Mouse (Mus musculus): ENCODE results near the gene Sox6. TPM values are rescaled to one million over a fixed set of nuclear protein-coding genes. Genes with fewer than 3 reads are reported as not detected.

Sox6 gene
- polyA plus RNA-seq, 1 experiment from 2014 or later, result 62.9 TPM

GRCm38 (mm10) chr7:115979813-115980512 lies 58.6 kb downstream of the Sox6 start:
- Histone ChIP-seq H3K27ac (peak overlapping the region; percentile 73), H3K4me2 (peak overlapping the region; percentile 43), H3K4me1 (replicated peaks) (peaks cover 29% of the 10 kb centered on the region), H3K4me3 (replicated peaks) (no peak overlapping the region), H3K36me3 (no peaks in the 10 kb centered on the region), H3K9me3 (replicated peaks) (no peaks in the 10 kb centered on the region), H3K27me3 (no peaks in the 10 kb centered on the region), H3K9ac (peak overlapping the region; percentile 18; the same call in 1 of the 2 replicates)
- ATAC-seq (ENCODE audit: low read depth), result peak; percentile 97
- WGBS (ENCODE audit: insufficient replicate concordance), result 53% methylated on average over 5 of the region's 5 CpGs
- peak; percentile 7 for DNase-seq

DNA sequence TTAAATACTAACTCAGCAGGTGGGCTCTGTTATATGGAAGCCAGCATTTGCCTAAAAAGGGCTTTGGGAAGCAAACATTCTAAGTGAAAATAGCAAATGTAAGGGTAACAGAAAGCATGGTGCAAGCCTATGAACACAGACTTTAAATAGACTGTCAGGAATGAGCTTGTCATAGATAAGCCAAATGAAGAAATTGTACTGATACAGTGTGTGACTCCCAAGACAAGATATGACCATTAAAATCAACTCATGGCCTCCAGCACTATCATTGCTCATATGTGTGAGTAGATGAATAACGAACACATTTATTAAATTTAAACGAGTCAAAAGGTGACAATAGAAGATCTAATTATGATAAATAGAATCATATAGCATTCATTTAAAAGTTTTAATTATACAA lies 64.1 kb downstream of the Sox6 start:
- no peak for DNase-seq

DNA sequence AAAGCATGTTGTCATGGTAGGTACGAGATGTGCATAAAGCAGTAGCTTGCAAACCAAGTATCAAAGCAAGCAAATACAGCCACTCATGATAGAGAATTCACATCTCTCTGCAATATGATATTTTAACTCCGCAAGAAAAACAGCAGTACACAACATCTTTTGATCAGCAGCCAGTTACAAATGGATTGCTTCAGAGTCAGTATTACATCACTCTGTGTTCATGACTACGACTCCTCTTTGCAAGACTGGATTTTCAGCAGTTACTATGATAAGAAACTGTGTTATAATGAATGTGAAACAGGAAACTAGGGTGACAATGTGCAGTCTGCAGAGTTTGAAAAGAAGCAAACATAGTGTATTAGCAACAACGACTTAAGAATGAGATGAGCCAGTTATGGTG lies 71.4 kb downstream of the Sox6 start:
- 68% methylated on average over 4 of the region's 4 CpGs for WGBS (ENCODE audit: insufficient replicate concordance)
- Histone ChIP-seq H3K4me1 (replicated peaks) (0 out of 2 replicates have a peak, but pooled peaks cover 5% of the 10 kb centered on the region), H3K9me3 (replicated peaks) (no peaks in the 10 kb centered on the region), H3K4me3 (replicated peaks) (no peak overlapping the region), H3K27me3 (no peaks in the 10 kb centered on the region), H3K9ac (no peak overlapping the region), H3K36me3 (no peaks in the 10 kb centered on the region), H3K27ac (no peak overlapping the region), H3K4me2 (no peak overlapping the region)
- no peak for DNase-seq
- no peak for ATAC-seq (ENCODE audit: low read depth)

More for the DNA sequence above, 64.1 kb downstream of the Sox6 start:
- Histone ChIP-seq H3K4me1 (replicated peaks) (peaks cover 24% of the 10 kb centered on the region), H3K27me3 (no peaks in the 10 kb centered on the region), H3K36me3 (no peaks in the 10 kb centered on the region), H3K4me3 (replicated peaks) (no peak overlapping the region), H3K27ac (no peak overlapping the region), H3K9ac (no peak overlapping the region), H3K9me3 (replicated peaks) (no peaks in the 10 kb centered on the region), H3K4me2 (no peak overlapping the region)
- WGBS (ENCODE audit: insufficient replicate concordance), result 39% methylated on average over 2 of the region's 2 CpGs
- peak; percentile 78 for ATAC-seq (ENCODE audit: low read depth)

GRCm38 (mm10) chr7:115966181-115966580 lies 72.4 kb downstream of the Sox6 start:
- DNase-seq, result no peak
- no peaks in the 10 kb centered on the region for H3K27me3 ChIP-seq
- no peak overlapping the region for H3K4me3 ChIP-seq (replicated peaks)
- WGBS (ENCODE audit: insufficient replicate concordance), result 45% methylated on average over 4 of the region's 4 CpGs
- H3K9ac ChIP-seq, result no peak overlapping the region
- 0 out of 2 replicates have a peak, but pooled peaks cover 5% of the 10 kb centered on the region for H3K4me1 ChIP-seq (replicated peaks)
- no peak overlapping the region for H3K27ac ChIP-seq
- H3K9me3 ChIP-seq (replicated peaks), result no peaks in the 10 kb centered on the region
- no peak overlapping the region for H3K4me2 ChIP-seq
- no peaks in the 10 kb centered on the region for H3K36me3 ChIP-seq
- no peak for ATAC-seq (ENCODE audit: low read depth)

DNA sequence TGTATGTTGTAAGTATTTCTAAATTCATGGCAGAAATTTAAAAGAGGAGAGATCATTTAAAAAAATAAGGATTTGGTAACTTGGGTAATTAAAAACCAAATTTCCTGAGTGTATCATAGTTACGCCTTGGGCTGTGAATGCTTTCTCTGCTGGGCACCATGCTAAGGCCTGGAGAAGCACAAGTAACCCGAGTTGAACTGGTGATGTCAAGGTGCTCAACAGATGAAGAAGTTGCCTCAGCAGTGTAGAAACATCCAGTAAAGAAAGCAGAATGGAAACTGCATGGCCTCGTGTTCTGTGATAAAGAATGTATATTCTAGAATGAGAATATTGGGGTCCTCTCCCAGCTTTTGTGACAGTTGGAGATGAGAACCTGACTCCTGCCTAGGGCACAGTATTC lies 85.5 kb downstream of the Sox6 start:
- H3K9ac ChIP-seq, result no peak overlapping the region

GRCm38 (mm10) chr7:115952235-115952634 lies 86.4 kb downstream of the Sox6 start:
- Histone ChIP-seq H3K4me2 (peak overlapping the region; percentile 28), H3K36me3 (no peaks in the 10 kb centered on the region), H3K4me1 (replicated peaks) (peaks cover 47% of the 10 kb centered on the region), H3K27ac (peak overlapping the region; percentile 92), H3K4me3 (replicated peaks) (no peak overlapping the region), H3K9ac (peak overlapping the region; percentile 14; the same call in 1 of the 2 replicates), H3K27me3 (no peaks in the 10 kb centered on the region), H3K9me3 (replicated peaks) (no peaks in the 10 kb centered on the region)
- ATAC-seq (ENCODE audit: low read depth), result peak; percentile 88
- DNase-seq, result peak; percentile 34
- 11% methylated on average over 3 of the region's 3 CpGs for WGBS (ENCODE audit: insufficient replicate concordance)

More for the DNA sequence above, 85.5 kb downstream of the Sox6 start:
- DNase-seq (no peak), ATAC-seq (ENCODE audit: low read depth) (no peak)
- 76% methylated on average over 3 of the region's 3 CpGs for WGBS (ENCODE audit: insufficient replicate concordance)
- H3K27ac ChIP-seq, result peak overlapping the region; percentile 92
- H3K27me3 ChIP-seq, result no peaks in the 10 kb centered on the region
- no peaks in the 10 kb centered on the region for H3K9me3 ChIP-seq (replicated peaks)
- peaks cover 44% of the 10 kb centered on the region for H3K4me1 ChIP-seq (replicated peaks)
- no peak overlapping the region for H3K4me3 ChIP-seq (replicated peaks)
- no peaks in the 10 kb centered on the region for H3K36me3 ChIP-seq
- no peak overlapping the region for H3K4me2 ChIP-seq

- Histone ChIP-seq H3K9me3 (replicated peaks) (no peaks in the 10 kb centered on the region), H3K36me3 (no peaks in the 10 kb centered on the region), H3K27ac (peak overlapping the region; percentile 92), H3K4me2 (peak overlapping the region; percentile 23), H3K9ac (peak overlapping the region; percentile 49; the same call in 1 of the 2 replicates), H3K4me3 (replicated peaks) (no peak overlapping the region), H3K27me3 (no peaks in the 10 kb centered on the region), H3K4me1 (replicated peaks) (peaks cover 47% of the 10 kb centered on the region)
- ATAC-seq (ENCODE audit: low read depth) (peak; percentile 92), DNase-seq (peak; percentile 36)
- WGBS (ENCODE audit: insufficient replicate concordance), result 27% methylated on average over 4 of the region's 4 CpGs
Observed at GRCm38 (mm10) chr7:115951689-115952088, 86.9 kb downstream of the Sox6 start.

GRCm38 (mm10) chr7:115947916-115948315 lies 90.7 kb downstream of the Sox6 start:
- Histone ChIP-seq H3K36me3 (no peaks in the 10 kb centered on the region), H3K27ac (no peak overlapping the region), H3K27me3 (no peaks in the 10 kb centered on the region), H3K4me2 (no peak overlapping the region), H3K4me3 (replicated peaks) (no peak overlapping the region), H3K4me1 (replicated peaks) (peaks cover 25% of the 10 kb centered on the region), H3K9ac (no peak overlapping the region), H3K9me3 (replicated peaks) (no peaks in the 10 kb centered on the region)
- WGBS (ENCODE audit: insufficient replicate concordance), result 74% methylated on average over 2 of the region's 2 CpGs
- ATAC-seq (ENCODE audit: low read depth), result no peak
- DNase-seq, result no peak

DNA sequence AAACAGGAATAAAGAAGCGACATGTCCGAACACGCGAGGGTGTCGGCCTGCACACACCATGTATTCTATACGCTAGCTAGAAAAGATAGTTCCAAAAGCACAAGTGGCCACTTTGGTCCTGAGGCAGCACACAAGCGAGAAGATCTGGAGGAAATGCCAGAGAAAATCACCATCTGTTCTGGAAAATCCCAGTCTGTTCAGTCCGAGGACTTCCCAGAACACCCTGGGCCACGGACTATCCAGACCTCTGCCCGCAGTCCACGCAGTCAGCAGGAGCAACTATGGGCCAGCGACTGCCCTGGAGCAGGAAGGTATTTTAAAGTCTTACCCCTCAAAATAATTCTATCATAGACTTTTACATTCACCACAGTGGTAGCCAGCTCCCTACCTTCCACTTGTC lies 92.0 kb downstream of the Sox6 start:
- H3K4me3 ChIP-seq (replicated peaks), result no peak overlapping the region
- DNase-seq (no peak), ATAC-seq (ENCODE audit: low read depth) (no peak)
- H3K36me3 ChIP-seq, result no peaks in the 10 kb centered on the region
- H3K27me3 ChIP-seq, result no peaks in the 10 kb centered on the region
- H3K27ac ChIP-seq, result no peak overlapping the region
- H3K9me3 ChIP-seq (replicated peaks), result 0 out of 2 replicates have a peak, but pooled peaks cover 2% of the 10 kb centered on the region
- peaks cover 23% of the 10 kb centered on the region for H3K4me1 ChIP-seq (replicated peaks)
- whole genome bisulfite sequencing (ENCODE audit: insufficient replicate concordance), result 89% methylated on average over 12 of the region's 12 CpGs
- no peak overlapping the region for H3K4me2 ChIP-seq
- H3K9ac ChIP-seq, result no peak overlapping the region

DNA sequence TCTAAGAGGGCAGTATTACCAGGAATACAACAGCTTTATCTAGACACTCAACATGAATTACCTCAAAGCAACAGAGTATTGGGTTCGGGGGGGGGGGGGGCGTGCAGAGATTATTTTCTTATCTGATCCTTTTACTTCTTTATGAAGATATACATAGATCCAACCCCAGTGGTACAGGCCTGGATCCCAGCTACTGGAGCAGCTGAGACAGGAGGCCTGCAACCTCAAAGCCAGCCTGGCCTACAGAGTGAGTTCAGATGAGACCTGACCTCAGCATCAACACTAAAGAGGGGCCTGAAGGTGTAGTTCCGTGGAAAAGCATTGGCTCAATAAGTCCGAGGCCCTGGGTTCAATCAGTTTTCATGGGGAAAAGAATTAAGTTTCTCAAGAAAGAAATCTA lies 93.1 kb downstream of the Sox6 start:
- no peak for DNase-seq
- Histone ChIP-seq H3K9ac (no peak overlapping the region), H3K9me3 (replicated peaks) (0 out of 2 replicates have a peak, but pooled peaks cover 2% of the 10 kb centered on the region), H3K4me1 (replicated peaks) (peaks cover 23% of the 10 kb centered on the region), H3K4me3 (replicated peaks) (no peak overlapping the region), H3K36me3 (no peaks in the 10 kb centered on the region), H3K27me3 (no peaks in the 10 kb centered on the region), H3K4me2 (no peak overlapping the region), H3K27ac (no peak overlapping the region)
- no peak for ATAC-seq (ENCODE audit: low read depth)
- 68% methylated on average over 4 of the region's 4 CpGs for WGBS (ENCODE audit: insufficient replicate concordance)

GRCm38 (mm10) chr7:115944250-115944649 lies 94.3 kb downstream of the Sox6 start:
- ATAC-seq (ENCODE audit: low read depth) (no peak), DNase-seq (no peak)
- H3K4me2 ChIP-seq, result no peak overlapping the region
- H3K9ac ChIP-seq, result no peak overlapping the region
- 0 out of 2 replicates have a peak, but pooled peaks cover 2% of the 10 kb centered on the region for H3K9me3 ChIP-seq (replicated peaks)
- no peaks in the 10 kb centered on the region for H3K36me3 ChIP-seq
- H3K27me3 ChIP-seq, result no peaks in the 10 kb centered on the region
- H3K27ac ChIP-seq, result no peak overlapping the region
- H3K4me1 ChIP-seq (replicated peaks), result peaks cover 27% of the 10 kb centered on the region
- WGBS (ENCODE audit: insufficient replicate concordance), result 82% methylated on average over 5 of the region's 5 CpGs
- no peak overlapping the region for H3K4me3 ChIP-seq (replicated peaks)

DNA sequence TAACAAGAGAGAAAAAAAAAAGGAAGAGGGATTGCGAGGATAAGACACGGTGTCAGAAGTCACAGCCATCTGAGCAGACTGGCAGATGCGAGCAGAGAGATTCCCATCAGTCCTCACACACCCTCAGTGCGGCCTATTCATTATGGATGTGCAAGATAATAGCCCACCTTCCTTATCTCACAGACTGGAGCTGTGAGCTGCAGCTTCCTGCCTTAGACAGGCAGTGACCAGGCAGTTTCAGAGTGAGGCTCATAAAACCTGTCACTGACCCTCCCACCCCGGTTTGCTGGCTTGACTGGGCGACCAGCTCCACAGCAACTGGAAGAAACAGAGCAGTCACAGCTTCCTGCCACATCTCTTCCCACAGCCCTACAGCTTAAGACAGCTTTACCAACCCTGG lies 96.8 kb downstream of the Sox6 start:
- H3K4me3 ChIP-seq (replicated peaks), result no peak overlapping the region
- no peaks in the 10 kb centered on the region for H3K27me3 ChIP-seq
- ATAC-seq (ENCODE audit: low read depth), result peak; percentile 100
- no peaks in the 10 kb centered on the region for H3K36me3 ChIP-seq
- WGBS (ENCODE audit: insufficient replicate concordance), result 7% methylated on average over 6 of the region's 6 CpGs
- H3K9ac ChIP-seq, result peak overlapping the region; percentile 51; the same call in 1 of the 2 replicates
- peaks cover 24% of the 10 kb centered on the region for H3K4me1 ChIP-seq (replicated peaks)
- H3K27ac ChIP-seq, result peak overlapping the region; percentile 89
- H3K9me3 ChIP-seq (replicated peaks), result 0 out of 2 replicates have a peak, but pooled peaks cover 2% of the 10 kb centered on the region
- DNase-seq, result peak; percentile 80
- peak overlapping the region; percentile 42 for H3K4me2 ChIP-seq

Measured in liver, embryonic 13.5 days (tissue).